Mouse (Mus musculus) c-Kit-negative CD71-positive TER-119-positive erythroid progenitor cells, embryonic 14.5 days (primary cell): ENCODE measurements around the gene Wfdc5.

ENCODE experiments used
- DNase-seq: peaks from one replicate; pipeline ENCODE4 v3.0.0-alpha.2; 2013; ENCODE audit warnings: low read depth, low spot score

The Wfdc5 gene

DNA sequence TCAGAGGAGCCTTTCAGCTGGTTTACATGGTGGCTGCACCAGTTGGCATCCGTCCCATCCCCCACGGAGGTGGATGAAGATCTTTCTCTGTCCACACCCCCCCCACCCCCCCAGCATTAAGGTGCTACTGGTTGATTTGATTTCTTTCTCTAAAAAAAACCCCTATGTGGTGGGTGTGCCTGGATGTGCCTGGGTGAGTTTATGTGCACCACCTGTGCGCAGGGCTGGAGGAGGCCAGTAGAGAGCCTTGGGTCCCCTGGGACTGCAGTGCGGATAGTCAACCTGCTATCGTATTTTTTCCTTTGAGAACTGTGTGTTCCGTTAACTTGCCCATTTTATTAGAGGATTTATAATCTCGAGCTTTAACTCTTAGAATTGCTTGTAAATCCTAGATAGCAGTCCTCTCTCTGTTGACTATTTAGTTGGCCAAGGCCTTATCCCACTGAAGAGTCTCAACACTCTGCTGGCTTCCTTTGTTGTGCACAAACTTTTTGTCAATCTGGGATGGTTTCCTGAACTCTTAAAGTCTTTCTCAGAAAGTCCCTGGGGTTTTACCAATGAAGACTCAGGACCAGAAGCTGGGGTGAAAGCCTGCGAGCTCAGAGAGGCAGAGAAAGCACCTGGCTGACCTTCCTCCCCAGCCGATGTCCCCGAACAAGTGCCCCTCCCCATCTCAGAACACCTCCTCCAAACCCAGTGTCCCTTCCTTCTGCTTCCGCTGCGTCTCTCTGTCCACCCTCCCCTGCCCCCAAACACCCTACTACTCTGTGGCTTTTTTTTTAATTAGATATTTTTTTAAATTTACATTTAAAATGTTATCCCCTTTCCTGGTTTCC, 53.7 kb downstream of the Wfdc5 start:
- no peak for DNase-seq

DNA sequence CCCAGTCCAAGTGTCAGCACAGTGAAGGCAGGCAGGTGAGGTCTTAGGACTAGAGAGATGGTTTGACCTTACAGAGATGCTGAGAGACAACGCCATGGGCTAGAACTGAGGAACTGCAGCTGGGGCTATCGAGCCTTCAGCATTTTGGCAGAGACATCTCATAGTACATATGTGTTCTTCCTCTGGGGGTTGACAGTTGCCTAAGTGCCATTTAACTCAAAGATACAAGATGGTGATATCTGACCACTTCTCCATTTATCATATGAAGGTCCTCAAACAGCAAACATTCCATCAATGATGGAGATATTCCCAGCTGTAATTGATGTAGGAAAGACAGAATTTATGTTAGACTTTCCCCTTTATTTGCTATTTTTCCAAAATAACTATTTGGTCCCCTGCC, 55.2 kb downstream of the Wfdc5 start:
- DNase-seq, result no peak

DNA sequence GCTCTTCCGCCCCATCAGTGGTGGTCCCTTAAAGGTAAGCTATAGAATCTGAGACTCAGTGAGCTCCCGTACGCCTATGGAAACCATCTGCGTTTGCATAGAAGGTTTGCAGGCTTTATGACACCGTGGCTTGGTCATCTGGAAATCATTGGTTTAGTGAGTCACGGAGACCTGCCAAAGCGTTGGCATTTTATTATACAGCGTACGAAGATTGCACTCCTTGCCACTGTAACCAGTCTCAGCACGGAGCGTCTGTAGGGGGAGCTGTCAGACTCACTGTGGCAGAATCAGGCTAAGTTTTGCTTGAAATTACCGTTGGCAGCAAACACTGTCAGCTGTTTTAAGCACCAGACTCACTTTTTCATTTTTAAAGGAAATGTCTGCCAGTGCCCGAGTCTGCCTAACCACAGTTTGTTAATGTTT, 56.0 kb downstream of the Wfdc5 start:
- no peak for DNase-seq
